Mouse (Mus musculus) kidney, postnatal 25 days (tissue): Measurements from ENCODE around the gene Ncstn.

Source experiments
- DNase-seq, 2 experiments: peaks; one replicate each; pipeline ENCODE4 v3.0.0; 2021; ENCODE audit warnings: mixed read lengths in 2 of 2

Ncstn gene

DNA sequence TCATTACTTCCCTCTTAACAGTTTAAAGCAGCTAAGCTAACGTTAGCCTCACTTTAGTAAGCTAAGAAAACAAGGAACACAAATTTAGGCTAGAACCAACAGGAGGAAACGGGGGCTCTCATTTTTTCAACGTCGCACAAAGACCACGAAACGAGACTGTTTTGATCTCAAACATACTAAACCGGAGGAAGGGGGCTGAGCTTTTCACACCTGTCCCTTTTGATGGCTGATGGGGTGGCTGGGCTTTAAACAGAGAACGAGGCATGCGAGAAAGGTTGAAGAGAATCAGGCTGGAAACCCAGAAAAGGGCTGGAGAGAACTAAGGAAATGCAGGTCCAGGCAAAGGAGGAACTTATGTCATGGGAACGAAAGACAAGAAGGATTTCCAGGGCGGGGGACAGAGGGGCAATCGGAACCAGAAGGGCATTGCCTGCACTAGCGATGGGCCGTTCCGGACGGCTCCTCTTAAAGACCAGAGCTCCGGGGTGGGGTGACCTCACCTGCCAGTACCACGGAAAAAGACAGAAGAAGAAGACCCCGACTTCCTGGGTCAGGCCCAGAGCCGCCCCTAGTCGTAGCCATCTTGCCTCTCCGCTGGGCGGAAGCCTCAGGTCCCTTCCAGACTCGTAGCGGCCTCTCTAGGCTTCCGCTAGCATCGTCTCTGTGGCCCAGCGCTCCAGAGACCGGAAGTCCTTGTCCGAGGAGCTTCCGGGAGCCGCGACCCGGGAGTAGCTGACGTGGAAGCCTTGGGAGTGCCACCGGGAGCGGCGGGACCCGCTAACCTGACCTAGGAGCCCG, at the start of gene Ncstn, which contains the start of gene Copa:
Gene Ncstn, minus strand, starts transcription at position 695 of the 798 bp plus-strand sequence.
Gene Copa, plus strand, starts transcription at position 429 of the 798 bp plus-strand sequence.
- DNase-seq, result peak; percentile 93 to 97

DNA sequence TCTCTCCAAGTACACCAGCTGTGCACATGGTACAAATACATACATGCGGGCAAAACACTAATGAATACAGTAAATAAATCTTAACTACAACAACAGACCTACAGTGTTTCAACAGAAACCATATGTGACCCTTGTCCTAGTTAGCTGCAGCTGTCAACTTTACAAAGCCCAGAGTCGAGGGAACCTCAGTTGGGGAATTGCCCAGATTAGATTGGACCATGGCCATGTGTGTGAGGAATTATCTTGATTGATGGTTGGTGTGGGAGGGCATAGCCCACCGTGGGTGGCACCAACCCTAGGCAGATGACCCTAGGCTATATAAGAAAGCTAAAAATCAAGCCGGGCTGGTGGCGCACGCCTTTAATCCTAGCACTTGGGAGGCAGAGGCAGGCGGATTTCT, 49.7 kb upstream of the Ncstn start:
- DNase-seq, result no peak

DNA sequence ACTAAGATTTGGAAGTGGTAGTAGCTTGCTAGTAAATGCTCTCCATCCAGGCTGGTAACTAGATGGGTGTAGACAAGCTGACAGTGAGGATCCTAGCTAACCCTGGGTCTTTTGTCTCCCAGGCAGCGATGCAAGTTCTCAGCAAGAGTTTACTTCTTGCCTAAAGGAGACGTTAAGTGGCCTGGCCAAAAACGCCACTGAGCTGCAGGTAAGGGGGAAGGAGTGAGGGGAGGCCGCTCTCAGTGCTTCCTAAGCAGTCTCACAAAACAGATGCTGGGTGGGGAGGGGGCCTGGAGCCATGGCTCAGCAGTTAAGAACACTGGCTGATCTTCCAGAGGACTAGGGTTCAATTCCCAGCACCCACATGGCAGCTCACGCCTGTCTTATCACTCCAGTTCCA, 47.2 kb upstream of the Ncstn start:
- DNase-seq, result no peak

DNA sequence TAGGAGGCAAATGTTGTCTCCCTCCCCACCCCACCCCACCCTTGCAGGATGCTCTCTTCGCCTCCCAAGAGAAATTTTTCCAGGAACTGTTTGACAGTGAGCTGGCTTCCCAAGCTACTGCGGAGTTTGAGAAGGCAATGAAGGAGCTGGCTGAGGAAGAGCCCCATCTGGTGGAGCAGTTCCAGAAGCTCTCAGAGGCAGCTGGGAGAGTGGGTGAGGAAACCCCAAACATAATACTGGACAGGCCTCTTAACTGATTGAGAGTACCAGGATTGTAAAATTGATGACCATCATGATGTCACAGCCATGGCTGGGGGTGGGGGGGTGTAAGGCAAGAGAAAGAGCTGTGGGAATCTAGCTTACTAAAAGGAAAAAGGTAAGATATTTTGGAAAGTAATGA, 46.5 kb upstream of the Ncstn start:
- DNase-seq, result peak; percentile 23 to 42

DNA sequence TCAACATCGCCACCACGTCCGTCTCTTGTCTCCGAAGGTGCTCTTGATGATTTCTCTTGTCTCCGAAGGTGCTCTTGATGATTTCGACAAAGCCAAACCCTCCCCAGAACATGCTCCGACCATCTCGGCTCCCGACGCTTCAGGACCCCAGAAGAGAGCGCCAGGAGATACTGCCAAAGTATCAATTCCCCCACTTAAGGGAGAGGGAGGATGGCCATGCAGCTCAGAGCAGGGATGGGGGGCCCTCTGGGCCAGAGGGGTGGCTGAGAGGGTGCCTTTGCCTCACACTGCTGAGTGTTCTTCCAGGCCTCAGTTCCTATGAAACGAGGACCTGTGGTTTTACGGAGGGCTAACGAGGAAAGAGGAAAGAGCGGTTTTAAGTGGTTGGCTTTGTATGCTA, 46.0 kb upstream of the Ncstn start:
- DNase-seq, result no peak

DNA sequence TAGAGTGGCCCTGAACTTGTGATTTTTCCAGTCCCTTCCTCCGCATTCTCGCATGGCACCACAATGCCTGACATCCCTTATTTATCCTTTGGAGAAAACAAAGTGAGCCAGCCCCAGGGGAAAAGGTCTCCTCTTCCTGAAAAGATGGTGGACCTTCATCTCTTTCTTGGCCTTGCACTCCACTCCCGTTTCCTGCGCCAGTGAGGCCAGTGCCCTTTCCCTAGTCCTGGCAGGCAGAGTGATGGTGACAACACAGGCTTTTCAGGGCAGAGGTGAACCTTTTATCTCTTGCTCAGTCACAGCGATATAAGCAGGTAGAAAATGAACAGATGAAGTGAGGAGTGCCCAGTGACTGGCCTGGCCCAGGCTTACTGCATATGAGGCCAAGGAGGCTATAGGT, 44.9 kb upstream of the Ncstn start:
- DNase-seq, result peak; percentile 26 to 65

DNA sequence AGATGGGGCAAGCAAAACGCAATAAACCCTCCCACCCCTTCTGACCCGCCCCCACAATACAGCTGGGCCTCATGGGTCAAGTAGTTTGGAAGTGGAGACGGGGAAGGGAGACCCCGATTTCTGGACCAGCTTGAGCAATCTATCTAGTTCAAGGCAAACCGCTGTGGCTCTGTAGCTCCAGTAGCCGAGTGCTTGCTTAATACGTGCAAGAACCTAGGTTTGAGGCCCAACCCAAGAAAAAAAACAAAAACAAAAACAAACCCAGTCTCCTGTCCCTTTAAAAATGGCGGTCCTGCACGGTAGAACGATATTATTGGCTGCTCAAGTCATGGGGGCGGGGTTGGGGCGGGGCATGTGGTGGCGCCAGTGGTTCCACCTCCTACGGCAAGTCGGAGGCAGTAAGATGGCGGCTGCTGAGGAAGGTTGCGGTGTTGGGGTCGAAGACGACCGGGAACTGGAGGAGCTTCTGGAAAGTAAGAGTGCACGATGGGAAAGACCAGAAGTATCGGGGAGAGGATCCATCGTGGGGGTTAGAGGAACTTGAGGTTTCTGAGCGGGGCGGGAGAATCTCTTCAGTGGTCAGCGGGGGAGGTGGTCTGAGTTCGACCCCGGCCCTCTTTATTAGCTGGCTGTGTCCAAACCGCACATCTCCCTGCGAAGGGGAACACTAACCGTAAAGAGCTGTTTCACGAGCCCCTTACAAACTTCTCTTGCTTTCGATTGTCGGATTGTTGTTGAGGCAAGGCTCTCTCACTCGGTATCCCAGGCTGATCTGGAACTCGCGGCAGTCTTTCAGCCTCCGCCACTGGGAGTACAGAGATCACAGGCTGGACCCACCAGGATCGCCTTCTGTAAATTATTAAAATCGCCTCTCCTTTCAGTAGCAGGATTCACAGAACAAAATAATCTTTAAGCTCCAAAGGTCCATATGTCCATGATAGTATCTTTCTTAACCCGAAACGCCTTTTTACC, 44.1 kb upstream of the Ncstn start, which contains the start of gene Pex19:
Gene Pex19, plus strand, starts transcription at position 380 of the 972 bp plus-strand sequence.
- DNase-seq, result peak; percentile 86 to 92

DNA sequence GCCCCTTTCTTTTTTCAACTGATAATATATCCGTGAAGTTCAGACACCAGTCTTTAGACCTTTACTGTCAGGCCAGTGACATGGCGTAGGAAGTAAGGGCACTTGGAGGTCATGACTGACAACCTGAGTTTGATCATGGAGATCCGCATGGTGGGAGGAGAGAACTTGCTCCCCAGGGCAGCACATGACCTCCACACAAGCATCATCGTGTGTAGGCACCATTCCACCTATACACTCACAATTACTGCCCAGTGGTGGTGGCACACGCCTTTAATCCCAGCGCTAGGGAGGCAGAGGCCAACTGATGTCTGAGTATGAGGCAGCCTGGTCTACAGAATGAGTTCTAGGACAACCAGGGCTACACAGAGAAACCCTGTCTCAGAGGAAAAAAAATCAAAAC, 42.0 kb upstream of the Ncstn start:
- no peak for DNase-seq

DNA sequence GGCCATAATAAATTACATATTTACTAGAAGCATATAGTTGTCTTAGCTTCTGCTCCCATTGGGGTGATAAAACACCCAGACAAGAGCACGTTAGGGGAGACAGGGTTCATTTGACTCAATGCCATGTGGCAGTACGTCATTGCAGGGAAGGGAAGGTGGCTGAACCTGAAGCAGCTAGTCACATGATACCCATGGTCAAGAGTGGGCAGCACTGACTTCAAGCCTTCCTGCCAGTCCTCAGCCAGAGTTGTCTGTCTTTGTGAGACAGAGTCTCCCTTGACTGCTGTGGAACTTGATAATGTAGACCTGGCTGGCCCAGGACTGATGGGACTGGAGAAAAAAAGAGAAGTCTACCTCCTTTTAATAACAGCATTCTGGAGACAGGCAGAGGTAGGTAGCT, 40.1 kb upstream of the Ncstn start:
- no peak for DNase-seq

DNA sequence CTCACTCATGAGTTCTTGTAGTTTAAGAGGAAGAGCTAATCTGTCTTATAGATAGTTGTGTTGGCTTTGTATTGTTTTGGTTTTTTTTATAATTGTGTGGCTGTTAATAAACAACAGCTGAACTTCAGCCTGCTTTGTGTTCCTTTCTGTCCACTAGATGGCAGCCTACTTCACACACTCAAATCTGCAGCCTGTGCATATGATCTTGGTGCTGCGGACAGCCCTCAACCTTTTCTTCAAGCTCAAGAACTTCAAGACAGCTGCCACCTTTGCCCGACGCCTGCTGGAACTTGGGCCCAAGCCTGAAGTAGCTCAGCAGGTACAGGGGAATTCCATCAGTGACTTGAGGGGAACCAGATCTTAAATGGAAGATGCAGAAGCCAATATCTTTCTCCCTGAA, 37.1 kb upstream of the Ncstn start:
- DNase-seq, result peak; percentile 62 to 67

DNA sequence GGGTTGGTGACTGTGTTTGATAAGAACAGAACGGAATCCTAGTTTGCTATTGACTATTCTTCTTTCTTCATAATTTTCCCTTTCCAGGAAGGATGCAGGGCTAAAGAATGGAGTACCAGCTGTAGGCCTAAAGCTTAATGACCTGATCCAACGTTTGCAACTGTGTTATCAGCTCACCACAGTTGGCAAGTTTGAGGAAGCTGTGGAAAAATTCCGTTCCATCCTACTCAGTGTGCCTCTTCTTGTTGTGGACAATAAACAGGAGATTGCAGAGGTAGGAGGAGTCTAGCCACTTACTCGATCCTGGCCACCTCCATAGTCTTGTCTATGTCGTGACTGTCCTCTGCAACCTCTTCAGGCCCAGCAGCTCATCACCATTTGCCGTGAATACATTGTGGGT, 36.5 kb upstream of the Ncstn start:
- no peak for DNase-seq

DNA sequence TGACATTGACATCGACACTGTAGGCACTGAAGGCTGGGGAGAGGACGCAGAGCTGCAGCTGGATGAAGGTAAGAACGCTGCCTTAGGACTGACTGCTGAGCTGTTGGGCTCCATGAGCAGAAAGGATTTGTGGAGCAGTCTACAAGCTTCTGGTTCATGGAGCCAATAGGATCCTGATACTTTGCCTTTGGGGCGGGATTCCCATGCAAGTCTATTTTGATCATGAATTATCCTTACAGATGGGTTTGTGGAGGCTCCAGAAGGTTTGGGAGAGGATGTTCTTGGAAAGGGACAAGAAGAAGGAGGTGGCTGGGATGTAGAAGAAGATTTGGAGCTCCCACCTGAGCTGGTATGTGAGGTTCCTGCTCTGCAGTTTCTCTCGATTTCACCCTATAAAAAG, 34.4 kb upstream of the Ncstn start:
- no peak for DNase-seq

DNA sequence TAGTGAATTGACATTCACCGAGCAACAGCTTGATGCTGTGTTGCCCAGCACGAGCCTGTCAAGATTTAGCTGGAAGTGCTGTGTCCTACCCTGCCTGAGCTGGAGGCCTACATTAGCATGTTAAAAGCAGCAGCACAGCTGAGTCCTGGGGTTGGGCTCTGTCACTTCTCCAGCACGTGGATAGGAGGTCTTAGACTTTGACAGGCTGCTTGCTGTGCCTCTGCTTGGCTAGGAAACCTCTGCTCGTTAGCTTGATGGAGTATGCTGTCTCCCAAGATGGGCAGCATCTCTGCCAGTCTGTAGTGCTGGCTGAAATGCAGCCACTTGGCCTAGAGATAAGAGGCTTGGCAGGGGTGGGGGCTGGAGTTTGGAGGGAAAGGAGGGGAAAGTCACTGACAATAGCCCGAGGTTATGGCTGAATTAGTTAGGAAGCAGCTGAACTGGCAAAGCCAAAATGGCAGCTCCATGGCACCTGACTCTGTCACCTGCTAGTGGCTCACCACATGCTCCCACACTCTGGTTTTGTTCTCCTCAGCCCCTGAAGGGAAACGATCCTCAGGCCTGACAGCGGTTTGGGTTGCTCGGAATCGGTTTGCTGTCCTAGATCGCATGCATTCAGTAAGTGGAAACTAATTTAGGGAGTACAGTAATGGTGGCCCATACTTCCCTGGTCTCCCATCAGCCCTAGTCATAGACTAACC, 25.3 kb upstream of the Ncstn start:
- DNase-seq, result no peak

DNA sequence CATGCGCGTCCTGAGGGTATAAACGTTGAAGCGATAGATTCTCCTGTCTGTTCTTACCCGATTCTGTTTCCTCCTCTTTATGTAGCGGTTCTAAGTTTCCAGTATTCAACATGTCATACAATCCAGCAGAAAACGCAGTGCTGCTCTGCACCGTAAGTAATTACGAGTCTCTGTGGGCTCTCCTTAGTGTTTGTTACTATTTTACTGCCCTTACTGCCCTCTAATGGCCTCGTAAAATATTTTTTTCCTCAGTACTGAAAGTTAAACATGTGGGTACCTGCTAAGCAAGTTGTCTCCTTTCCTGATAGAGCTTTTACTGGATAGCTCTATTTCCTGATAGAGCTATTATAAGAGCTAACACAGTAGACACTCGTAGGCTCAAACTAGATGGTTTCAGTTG, 22.5 kb upstream of the Ncstn start:
- no peak for DNase-seq

DNA sequence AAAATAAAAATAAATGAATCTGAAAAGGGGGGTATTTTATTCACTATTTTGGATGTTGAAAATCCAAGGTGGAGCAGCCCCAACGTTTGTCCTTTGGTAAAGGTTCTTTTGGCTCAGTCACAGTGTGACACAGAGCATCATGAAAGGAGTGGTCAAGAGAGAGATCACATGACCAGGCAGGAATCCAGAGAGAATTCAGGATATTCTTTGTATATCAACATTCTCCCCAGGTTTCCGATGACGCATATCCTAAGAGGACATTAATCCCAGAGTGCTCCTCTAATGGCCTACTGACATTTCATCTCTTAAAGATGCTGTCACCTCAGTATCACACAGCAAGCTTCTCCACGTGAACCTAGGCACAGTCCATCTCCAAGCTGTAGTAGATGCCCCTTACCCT, 21.0 kb upstream of the Ncstn start:
- no peak for DNase-seq

DNA sequence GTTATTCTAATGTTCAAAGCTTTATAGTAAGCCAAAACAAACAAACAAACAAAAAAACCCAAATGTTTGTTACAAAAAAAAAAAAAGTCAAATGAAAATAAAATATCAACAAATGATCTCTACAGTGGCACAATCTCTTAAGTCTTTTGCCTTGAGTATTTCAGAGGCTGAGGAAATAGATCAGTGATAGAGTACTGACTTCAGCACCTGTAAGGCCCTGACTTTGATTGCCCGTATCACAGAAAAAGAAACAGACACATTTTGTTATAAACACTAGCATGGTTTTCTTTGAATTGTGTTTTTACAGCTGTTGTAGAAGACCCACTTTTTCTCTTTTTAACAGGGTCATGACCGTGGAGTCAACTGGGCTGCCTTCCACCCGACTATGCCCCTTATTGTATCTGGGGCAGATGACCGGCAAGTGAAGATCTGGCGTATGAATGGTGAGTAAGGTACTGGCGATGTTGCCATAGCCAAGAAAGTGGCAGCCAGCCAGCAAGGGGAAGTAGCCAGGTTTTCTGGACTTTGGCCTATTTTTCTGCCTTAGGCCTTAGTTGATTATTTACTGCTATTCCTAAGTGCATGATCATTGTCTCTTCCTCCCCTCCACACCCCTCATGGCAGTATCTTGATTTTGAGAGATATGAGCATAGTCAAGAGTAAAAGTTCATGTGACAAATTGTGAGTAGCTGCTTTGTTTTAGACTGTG, 16.9 kb upstream of the Ncstn start:
- DNase-seq, result peak; percentile 93

DNA sequence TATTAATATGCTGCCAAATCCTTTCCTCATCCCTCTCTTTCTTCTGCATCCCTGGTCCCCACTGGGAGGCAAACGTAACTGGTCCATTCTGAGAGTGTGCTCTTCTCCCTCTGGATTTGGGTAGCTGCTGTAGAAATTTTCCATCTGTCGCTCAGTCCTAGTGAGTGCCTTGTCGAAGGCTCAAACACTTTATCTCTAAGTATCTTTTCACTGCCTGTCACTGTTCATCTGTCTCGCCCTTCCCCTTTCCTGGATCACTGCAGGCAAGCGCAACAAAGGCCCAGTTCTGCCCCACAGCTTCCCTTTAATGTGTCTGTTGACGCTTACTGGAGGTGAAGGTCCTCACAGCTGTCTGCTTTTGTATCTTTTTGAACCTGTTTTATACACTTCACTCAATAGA, 12.6 kb upstream of the Ncstn start:
- DNase-seq, result no peak

DNA sequence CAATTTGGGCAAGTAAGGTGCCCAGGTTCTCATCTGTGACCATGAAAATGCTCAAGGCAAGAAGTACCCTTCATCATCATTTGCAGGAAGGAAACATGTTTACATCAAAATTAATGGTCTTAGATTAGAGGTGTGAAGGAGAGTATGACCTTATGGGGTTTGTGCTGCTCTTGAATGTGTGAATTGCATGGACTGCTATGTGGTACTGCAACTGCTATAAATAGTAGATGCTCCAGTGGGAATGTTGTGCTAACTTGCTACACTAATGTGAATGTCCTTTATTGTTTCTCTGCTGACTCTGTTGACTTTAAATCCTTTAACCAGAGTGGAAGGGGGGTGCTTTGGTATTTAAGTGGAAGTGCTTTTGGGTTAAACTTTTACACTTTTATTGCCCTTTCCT, 11.7 kb upstream of the Ncstn start:
- DNase-seq, result no peak

DNA sequence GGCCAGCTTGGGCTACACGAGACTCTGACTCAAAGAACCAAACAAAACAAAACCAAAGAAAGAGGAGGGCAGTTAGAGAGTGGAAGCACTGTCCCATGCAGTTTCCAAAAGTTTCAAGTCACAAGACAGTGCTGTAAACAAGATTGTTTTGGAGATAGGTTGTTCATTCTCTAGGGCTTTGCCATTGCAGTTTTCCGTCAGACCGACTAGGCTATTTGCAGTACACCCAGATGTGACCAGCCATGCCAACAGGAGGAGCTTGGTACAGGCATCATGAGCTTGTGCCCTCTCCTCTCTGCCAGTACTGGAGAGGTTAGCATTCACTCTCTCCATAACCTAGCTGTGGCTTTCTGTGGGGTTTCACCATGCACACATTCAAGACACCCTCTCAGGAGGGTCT, 10.9 kb upstream of the Ncstn start:
- peak; percentile 72 to 89 for DNase-seq

DNA sequence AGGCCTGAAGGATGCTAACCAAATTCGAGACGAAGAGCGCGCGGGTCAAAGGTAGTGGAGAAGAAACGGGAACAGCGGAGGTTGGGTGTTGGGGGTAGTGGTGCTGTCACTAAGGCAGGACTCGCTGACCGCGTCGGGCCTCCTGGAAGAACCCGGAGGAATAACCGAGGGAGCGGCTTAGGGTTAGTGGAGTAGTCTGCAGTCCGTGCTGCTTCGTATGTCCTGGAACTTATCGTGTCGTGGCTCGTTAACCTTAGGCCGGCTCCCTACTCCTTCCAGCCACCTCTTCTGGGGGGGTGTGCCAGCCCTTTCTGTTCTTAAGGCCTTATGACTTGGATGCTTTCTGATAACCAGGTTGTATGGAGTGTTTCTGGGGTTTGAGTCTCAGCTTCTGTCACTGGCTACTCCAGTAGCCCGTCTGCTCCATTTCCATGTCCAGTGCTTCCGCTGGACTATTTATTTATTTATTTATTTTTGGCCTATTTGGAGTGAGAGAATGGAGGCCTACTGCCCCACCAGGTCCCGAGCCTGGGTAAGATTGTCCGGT, 377 bp upstream of the Ncstn start:
- no peak for DNase-seq

DNA sequence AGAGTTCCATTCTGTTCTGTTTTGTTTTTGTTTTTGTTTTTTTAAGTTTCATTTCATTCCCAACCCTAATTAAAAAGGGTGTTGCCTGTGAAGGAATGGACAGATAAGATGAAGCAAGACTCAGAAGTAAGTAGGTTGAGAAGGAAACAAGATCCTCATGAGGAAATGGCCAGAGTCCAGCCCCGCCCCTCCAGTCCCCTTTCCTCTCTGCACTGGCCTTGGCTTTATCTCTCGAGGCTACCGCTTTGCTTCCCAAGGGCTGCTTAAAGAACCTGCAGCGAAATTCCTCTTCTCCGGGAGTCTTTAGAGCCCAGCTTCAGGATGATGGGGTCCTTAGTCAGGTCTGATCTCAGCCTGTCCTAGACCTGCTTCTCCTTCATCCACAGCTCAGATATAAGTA, 4.6 kb downstream of the Ncstn start:
- no peak for DNase-seq

DNA sequence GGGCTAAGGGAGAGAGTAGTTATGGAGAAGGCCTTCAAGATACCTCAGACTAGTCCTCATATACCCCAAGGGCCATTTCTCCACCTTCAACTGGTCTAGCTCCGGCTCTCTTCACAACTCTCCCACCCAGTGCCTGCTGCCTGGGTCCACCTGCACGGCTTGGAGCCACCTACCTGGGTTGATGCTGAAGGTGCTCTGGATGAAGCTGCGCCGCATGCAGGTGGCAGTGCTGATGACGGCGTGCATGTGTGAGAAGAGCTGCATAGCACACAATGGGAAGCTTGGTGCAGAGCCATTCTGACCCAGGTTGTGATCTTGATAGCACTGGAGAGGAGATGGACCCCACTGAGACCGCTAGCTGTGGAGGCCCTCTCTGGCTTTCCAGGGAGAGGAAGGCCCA, 10.0 kb downstream of the Ncstn start:
- DNase-seq, result no peak
